Mouse (Mus musculus): ENCODE results near the gene Ppp2r3a.
A peak's percentile ranks its signal among the peaks of the same experiment; 100 is the strongest.

The Ppp2r3a gene

DNA sequence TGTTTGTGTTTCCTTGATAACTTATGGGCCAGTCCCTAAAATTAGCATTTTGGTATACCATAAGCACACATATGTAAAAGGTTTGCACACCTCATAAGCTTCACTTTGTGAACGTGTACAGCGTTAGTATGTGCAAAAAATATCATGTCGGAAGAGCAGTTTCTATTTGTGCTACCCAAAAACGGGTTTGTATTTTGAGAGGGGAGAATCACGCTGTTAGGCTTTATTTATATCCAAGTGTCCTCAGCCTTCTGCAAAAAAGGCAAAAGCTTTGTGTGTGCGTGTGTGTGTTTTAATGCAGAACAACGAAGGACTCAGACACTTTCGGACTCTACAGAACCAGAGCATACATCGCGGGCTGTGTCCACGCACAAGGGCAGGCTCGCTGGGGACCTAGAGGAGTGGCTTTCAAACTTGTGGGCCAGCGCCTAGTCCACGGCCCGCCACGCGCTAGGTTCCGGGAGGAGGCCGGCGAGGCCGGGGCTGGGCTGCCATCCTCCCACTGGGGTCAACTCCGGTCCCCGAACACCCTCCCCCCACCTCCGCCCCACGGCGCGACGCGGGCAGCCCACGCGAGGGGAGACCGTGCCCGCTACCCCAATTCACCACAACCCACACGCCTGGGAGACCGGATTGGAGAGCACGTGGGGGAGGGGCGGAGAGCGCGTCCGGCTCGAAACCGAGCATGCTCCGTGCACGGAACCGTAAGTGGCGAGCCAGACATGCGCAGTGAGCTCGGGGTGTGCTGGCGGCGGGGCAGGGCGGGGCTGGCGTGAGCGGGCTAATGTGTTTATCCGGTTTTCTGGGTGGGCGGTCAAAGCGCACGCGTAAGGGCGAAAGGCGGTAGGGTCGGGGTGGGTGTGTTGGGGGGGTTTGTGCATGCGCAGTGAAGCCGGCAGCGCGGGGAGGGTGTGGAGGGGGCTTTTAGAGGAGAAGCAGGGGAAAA, 178.3 kb downstream of the Ppp2r3a start:
- DNase-seq, result peak; percentile 99

DNA sequence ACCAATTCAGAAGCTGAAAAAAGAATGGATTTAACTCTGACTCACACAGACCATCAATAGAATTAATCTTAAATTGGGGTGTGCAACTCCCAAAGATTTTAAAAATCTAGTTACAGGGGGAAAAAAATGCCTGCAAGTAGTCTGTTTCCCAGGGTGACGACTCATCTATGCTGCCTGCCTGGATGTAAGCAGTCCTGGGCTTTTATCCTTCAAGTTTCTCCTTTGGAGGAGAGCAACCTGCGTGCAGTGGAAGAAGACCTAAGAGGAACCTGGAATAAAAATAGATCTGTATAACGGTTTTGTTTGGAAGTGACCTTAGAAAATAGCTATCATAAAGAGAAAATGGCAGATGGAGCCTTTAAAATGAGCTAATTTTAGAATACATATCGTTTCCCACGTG, 179.1 kb downstream of the Ppp2r3a start:
- DNase-seq, result no peak

DNA sequence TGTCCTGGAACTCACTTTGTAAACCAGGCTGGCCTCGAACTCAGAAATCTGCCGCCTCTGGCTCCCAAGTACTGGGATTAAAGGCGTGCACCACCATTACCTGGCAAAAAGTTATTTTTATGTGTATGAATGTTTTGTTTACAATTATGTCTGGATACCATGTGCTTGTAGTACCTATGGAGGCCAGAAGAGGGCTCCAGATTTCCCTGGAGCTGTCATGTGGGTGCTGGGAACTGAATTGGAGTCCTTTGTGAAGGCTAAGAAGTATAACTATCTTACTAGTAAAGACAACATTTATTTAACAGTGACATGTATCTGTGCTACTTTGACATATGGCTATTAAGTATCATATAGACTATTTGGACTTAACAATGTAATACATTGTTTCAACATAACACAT, 181.8 kb downstream of the Ppp2r3a start:
- DNase-seq, result peak; percentile 17

- no peak for DNase-seq
Measured at GRCm38 (mm10) chr9:101065076-101065602, 186.5 kb downstream of the Ppp2r3a start.

DNA sequence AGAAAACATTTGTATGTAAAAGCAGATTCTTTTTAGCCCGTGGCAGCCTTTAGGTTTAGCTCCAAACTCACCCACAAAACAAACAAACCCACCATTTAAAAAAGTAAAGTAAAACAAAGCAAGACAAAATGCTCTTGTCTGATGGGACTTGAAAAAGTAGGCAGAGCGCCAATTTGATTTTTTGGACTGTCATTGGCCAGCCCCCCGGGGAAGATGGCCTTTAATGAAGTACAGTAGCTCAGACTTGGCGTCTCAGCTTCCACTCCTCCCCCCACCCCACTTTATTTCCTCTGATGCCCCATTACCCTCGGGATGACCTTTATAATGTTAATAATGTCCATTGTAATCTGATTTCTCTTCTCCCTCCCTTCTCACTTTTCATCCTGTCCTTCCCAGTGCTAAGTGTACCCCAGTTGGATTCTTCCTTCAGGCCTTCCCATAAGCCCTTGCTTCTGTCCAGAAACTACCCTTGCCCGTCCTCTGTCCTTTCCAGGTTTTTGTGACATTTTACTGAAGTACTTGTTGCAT, 189.3 kb downstream of the Ppp2r3a start:
- DNase-seq, result no peak

- DNase-seq, result peak; percentile 84
Measured at GRCm38 (mm10) chr9:101061035-101061434, 190.6 kb downstream of the Ppp2r3a start.

DNA sequence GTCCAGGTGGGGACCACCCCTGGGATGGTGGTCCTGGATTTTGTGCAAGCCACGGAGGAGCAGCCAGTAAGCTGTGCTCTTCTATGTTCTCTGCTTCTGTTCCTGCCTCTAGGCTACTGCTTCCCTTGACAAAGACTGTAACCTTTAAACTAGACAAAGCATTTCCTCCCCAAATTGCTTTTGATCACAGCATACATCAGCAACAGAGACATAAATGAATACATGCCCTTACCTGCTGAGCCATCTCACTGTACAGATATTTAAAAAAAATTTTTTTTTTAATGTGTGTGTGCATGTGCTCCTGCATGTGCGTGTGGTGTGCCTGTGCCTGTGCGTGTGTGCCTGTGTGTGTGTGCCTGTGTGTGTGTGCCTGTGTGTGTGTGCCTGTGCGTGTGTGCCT, 194.4 kb downstream of the Ppp2r3a start:
- DNase-seq, result peak; percentile 15

Measured in thymus, postnatal 4 days (tissue).